Mouse (Mus musculus) B cell, adult 67 days (primary cell): ENCODE measurements around the gene Nr2f2. TPM values are rescaled to one million over a fixed set of nuclear protein-coding genes. Genes with fewer than 3 reads are reported as not detected.

ENCODE experiments used
- total RNA-seq, 2 experiments: library from RNA; stranded (reverse); gene quantifications; 4 replicates each; pipeline ENCODE4 v1.2.4; 2023

Gene Nr2f2
- total RNA-seq: not detected

DNA sequence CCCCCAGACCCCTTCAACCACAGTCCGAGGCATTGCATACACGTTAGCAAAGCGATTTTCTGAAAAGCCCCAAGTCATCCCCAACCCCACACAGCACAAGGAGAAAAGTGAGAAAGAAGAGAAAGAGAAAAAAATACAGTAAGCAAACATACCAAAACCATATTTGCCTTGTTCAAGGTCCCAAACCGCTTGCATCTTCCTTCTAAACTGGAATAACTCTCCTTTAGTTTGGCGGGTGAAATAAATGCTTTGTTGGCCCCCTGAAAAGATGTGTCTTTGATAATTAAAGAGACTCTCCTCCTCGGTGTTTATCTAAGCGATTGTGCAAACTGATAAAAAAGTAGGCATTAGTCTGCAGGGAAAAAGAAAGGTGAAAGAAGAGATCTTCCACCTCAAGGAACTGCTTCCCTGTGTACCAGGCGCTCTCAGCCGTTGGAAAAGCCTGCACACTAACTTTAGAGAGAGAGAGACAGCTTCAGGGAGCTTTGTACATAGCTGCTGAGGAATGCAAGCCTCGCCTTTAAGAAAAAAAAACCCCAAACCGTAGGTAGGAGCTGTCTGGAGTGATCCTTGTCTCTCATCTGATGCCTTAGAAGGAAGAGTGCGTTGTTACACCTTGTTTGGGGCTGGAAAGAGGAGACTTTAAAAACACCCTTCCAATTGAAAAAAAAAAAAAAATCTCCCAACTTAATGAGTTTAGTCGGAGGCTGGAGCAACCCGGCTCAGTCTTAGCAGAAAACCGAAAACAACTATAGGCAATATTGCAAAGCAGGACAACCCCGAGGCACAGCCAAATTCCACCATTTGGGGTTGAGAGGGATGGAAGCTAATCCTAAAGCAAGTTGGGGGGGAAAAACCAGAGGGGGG is at the start of gene Nr2f2:
Gene Nr2f2 (minus strand): TSS at position 795 of the 867 bp plus-strand sequence.

